Mouse (Mus musculus) right cerebral cortex, postnatal 25 days (tissue): ENCODE measurements around the gene Dppa2.

ENCODE experiments used
- DNase-seq: peaks from one replicate; pipeline ENCODE4 v3.0.0; 2022

Gene Dppa2

DNA sequence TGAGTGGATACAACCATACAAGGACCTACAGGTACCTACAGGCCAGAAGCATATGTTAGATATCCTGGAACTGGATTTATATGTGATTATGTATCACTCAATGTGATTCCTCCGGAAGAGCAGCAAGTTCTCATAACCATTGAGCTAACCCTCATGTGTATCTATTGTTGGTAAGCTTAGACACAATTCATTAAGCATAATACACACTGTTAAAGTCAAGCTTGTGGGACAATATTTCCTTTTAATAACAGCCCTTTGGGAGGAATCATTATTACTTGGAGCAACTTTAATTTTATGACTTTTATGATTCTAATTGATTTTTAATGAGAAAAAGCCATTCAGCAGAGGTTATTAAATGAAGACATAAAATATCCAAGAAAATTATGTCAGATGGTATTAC lies 43.5 kb downstream of the Dppa2 start:
- DNase-seq, result no peak

DNA sequence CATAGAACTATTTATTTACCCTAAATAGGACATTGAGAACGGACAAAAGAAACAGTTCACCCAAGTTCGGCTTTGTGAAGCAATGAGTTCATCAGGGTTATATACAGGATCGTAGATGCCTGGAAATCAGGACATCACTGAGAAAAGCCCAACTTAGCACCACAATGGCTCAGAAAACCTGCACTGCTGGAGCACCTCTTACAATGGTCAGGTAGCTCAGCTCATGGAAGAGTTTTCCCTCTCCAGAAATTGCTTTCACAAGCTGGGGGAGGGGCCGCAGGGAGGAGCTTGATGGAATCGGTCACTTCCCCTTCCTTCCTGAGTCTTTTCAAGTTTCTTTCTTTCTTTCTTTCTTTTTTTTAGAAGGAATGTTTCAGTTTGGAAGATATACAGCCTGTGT lies 52.0 kb downstream of the Dppa2 start:
- DNase-seq, result no peak

DNA sequence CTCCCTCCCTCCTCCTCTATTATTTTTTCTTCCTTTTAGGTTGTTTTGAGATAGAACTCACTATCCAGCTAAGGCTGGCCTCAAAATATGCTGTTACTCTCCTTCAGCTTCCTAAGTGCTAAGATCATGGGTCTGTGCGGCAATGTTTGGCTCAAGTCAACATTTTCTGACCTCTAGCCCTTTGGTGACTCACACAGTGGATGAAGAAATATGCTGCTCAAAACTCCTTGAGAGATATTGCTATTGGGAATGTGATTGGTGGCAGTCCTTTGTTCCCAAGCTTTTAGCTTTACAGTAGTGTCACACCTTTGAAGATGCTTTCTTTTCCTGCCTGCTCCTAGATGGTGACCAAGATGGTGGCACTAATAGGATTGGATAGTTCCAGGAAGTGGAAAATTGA lies 52.7 kb downstream of the Dppa2 start:
- DNase-seq, result no peak

DNA sequence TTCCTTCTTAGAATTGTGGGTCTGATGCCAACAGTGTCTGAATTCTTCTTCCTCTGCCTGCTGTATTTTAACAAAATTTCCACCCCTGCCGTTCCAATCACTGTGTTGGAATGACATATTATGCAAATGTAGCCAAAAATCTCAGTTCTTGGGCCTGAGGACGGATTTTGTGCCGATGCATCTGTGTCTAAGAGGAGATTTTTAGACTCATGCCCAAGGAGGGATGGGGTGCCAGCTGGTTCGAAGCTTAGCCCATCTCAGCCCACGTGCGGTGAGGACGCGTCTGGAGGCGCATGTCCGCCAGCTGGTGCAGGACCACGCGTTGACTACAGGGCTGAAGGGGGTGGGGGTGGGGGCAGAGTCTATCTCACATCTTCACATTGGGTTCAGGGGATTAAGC lies 57.2 kb downstream of the Dppa2 start:
- peak; percentile 46 for DNase-seq

DNA sequence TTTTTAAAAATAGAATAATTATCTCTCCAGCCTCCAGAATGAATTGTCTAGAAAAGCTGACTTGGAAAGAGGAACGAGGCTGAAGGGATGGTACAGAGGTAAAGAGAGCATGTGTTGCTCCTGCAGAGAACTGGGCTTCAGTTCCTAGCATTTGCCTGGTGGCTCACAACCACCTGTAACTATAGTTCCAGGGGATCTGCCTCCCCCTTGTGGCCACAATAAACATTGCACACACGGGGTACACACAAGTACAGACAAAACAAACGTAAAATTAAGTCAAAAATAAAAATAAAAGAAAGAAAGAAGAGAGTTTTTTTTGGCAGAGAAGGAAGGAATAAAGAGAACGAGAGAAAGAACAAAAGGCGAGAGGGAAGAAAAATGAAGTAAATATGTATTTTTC lies 63.1 kb downstream of the Dppa2 start:
- DNase-seq, result no peak

DNA sequence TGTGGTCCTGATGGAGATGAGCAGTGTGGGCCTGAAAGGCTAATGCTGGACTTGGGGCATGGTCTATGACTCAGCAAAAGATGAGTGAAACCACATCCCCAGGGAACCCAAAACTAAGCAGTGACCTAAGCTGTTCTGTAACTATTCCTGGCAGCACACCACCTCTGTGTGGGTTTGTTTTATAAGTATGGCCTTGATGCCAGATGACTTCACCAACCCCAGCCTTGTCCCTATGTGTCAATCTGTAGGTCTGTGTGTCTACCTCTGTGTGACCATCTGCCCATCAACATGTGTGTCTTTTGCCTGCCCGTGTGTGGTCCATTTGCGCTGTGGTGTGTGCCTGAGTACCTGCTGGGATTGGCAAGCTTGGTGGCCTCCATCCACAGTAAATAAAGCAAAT lies 64.4 kb downstream of the Dppa2 start:
- no peak for DNase-seq
